Mouse (Mus musculus): ENCODE measurements around the gene Tyrobp. TPM values are rescaled to one million over a fixed set of nuclear protein-coding genes. Genes with fewer than 3 reads are reported as not detected.

Tyrobp gene
- polyA plus RNA-seq (2015; fragmentation: Nextera tagmentation; extraction: Ambion mirVana), result 55.2 and 59.9 TPM in 2 replicates

DNA sequence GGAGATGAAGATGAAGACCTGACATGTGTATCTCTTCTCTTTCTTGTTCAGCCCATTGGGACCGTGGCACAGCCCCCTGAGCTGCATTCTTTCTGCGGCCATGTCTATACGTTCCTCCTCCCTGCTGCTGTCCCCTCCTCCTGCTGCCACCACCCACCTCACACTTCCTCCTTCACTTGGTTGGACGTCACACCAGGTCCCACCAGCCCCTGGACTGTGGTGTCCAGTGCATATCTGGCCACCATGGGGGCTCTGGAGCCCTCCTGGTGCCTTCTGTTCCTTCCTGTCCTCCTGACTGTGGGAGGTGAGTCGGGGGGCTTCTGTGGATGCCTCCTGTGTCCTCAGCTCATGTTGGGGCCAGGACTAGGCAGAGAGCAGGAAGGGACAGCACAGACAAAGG lies at the start of gene Tyrobp:
Tyrobp (plus strand) TSS at position 165 of the 400 bp plus-strand sequence.
- no peaks in the 10 kb centered on the region for H3K36me3 ChIP-seq (ENCODE audit: control insufficient read depth, insufficient read depth, low read length)
- WGBS, result 63% methylated on average over 5 of the region's 5 CpGs
- H3K4me1 ChIP-seq (ENCODE audit: control insufficient read depth, insufficient read depth, low read length), result no peaks in the 10 kb centered on the region
- no peak for ATAC-seq
- H3K9me3 ChIP-seq (ENCODE audit: control insufficient read depth, low read length), result no peaks in the 10 kb centered on the region
- no peaks in the 10 kb centered on the region for H3K27me3 ChIP-seq (replicated peaks; ENCODE audit: control insufficient read depth, insufficient read depth, low read length)
- 0 out of 2 replicates have a peak within 1 kb of the TSS, but pooled peaks have one; percentile 21 for H3K9ac ChIP-seq (ENCODE audit: low read depth, low read length)
- no peak within 1 kb of the TSS for H3K27ac ChIP-seq (ENCODE audit: low read length)
- no peak within 1 kb of the TSS for H3K4me2 ChIP-seq (ENCODE audit: low read depth, low read length)
- H3K4me3 ChIP-seq (ENCODE audit: low read length), result no peak within 1 kb of the TSS

DNA sequence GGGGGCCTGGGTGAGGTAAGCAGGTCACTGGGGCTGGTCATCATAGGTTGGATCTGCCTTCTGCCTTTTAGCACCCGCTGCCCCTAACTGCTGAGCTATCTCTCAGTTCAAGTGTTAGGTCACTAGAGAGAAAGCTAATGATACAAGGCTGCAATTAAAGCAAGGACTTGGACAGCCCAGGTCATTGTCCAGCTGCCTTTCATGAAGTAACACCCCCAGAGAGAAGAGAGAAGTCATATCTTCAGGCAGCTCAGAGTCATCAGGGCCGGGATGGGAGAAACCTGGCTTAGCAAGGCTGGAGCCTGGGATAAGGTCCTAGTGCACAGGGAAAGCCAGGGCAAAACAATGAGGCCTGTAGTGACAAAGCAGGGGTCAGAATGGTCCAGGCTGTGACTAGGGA lies 46.1 kb upstream of the Tyrobp start:
- no peaks in the 10 kb centered on the region for H3K9me3 ChIP-seq (ENCODE audit: control insufficient read depth, low read length)
- H3K4me3 ChIP-seq (ENCODE audit: low read length), result no peak overlapping the region
- no peaks in the 10 kb centered on the region for H3K36me3 ChIP-seq (ENCODE audit: control insufficient read depth, insufficient read depth, low read length)
- ATAC-seq, result no peak
- no peak overlapping the region for H3K27ac ChIP-seq (ENCODE audit: low read length)
- no peak overlapping the region for H3K4me2 ChIP-seq (ENCODE audit: low read depth, low read length)
- H3K9ac ChIP-seq (ENCODE audit: low read depth, low read length), result no peak overlapping the region
- no peaks in the 10 kb centered on the region for H3K27me3 ChIP-seq (replicated peaks; ENCODE audit: control insufficient read depth, insufficient read depth, low read length)
- 65% methylated on average over 2 of the region's 2 CpGs for WGBS
- peaks cover 4% of the 10 kb centered on the region for H3K4me1 ChIP-seq (ENCODE audit: control insufficient read depth, insufficient read depth, low read length)

DNA sequence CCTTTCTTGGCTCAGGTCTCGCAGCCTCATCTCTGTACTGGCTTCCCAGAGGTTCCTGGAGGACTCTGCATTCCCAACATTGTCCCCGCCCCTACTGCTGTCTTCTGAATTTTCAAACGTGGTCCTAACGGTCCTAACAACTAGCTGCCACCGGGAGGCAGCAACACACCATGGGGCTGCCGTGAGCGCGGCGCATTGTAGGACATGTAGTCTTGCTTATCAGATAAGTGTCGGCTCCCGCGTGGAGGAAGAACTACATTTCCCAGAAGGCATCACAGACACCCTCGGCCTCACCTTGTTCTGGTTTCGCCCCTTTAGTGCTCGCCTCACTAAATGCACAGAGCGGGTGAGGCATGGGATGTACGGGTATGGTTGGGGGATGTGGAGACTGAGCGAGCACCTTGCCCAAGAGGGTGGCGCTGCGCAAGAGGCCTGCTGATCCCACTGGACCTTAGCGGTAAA lies 40.0 kb upstream of the Tyrobp start:
- peak overlapping the region; percentile 14; the same call in 1 of the 2 replicates for H3K27ac ChIP-seq (ENCODE audit: low read length)
- peak overlapping the region; percentile 62 for H3K4me3 ChIP-seq (ENCODE audit: low read length)
- H3K27me3 ChIP-seq (replicated peaks; ENCODE audit: control insufficient read depth, insufficient read depth, low read length), result no peaks in the 10 kb centered on the region
- under 1% methylated on average over 21 of the region's 21 CpGs for WGBS
- no peaks in the 10 kb centered on the region for H3K9me3 ChIP-seq (ENCODE audit: control insufficient read depth, low read length)
- ATAC-seq, result peak; percentile 99
- no peaks in the 10 kb centered on the region for H3K36me3 ChIP-seq (ENCODE audit: control insufficient read depth, insufficient read depth, low read length)
- H3K9ac ChIP-seq (ENCODE audit: low read depth, low read length), result peak overlapping the region; percentile 71
- H3K4me2 ChIP-seq (ENCODE audit: low read depth, low read length), result peak overlapping the region; percentile 78
- H3K4me1 ChIP-seq (ENCODE audit: control insufficient read depth, insufficient read depth, low read length), result no peaks in the 10 kb centered on the region; the same call in 1 of the 2 replicates

DNA sequence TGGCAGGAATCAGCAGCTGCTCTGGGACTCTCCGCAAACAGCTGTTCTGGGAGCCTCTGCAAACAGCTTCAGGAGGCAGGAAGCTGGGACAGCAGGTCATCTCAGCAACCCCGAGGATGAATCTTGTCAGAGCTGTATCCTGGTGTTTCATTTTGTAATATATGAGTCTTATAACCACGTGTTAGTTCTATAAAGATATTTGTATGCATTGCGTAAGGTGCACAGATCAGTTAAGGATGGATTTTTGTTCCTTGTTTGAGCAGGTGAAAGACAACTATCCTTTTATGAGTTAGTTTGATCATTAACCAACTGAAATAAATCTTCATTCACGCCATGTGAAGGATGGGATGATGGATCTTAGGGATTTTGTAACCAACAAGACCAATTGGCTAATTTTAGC lies 33.5 kb upstream of the Tyrobp start:
- 45% methylated on average over 5 of the region's 5 CpGs for WGBS
- no peaks in the 10 kb centered on the region for H3K9me3 ChIP-seq (ENCODE audit: control insufficient read depth, low read length)
- H3K9ac ChIP-seq (ENCODE audit: low read depth, low read length), result no peak overlapping the region
- H3K36me3 ChIP-seq (ENCODE audit: control insufficient read depth, insufficient read depth, low read length), result no peaks in the 10 kb centered on the region
- no peak overlapping the region for H3K27ac ChIP-seq (ENCODE audit: low read length)
- no peaks in the 10 kb centered on the region for H3K27me3 ChIP-seq (replicated peaks; ENCODE audit: control insufficient read depth, insufficient read depth, low read length)
- no peaks in the 10 kb centered on the region for H3K4me1 ChIP-seq (ENCODE audit: control insufficient read depth, insufficient read depth, low read length)
- H3K4me3 ChIP-seq (ENCODE audit: low read length), result no peak overlapping the region
- peak; percentile 70 for ATAC-seq
- no peak overlapping the region for H3K4me2 ChIP-seq (ENCODE audit: low read depth, low read length)

DNA sequence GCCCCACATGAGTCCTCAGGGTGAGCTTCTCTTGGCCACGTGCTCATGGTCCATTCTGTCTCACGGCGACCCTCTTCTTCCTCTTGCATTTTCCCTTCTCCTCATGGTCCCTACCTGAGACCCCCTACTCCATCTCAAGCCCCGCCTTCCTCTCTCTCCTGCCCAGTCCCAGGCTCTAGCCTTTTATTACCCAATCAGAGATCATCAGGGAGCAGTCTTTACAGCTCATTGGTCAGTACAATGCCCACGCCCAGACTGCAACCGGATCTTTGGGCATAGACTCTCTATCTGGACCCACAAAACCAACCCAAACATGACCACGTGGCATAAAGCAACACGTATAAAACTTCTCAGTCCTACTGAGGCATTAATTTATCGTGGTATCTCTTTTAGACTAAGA lies 29.5 kb upstream of the Tyrobp start:
- WGBS, result 85% methylated on average over 9 of the region's 9 CpGs
- no peaks in the 10 kb centered on the region for H3K9me3 ChIP-seq (ENCODE audit: control insufficient read depth, low read length)
- ATAC-seq, result no peak
- H3K9ac ChIP-seq (ENCODE audit: low read depth, low read length), result no peak overlapping the region
- H3K4me3 ChIP-seq (ENCODE audit: low read length), result no peak overlapping the region
- no peaks in the 10 kb centered on the region for H3K4me1 ChIP-seq (ENCODE audit: control insufficient read depth, insufficient read depth, low read length)
- H3K27ac ChIP-seq (ENCODE audit: low read length), result no peak overlapping the region
- H3K27me3 ChIP-seq (replicated peaks; ENCODE audit: control insufficient read depth, insufficient read depth, low read length), result no peaks in the 10 kb centered on the region
- no peak overlapping the region for H3K4me2 ChIP-seq (ENCODE audit: low read depth, low read length)
- H3K36me3 ChIP-seq (ENCODE audit: control insufficient read depth, insufficient read depth, low read length), result no peaks in the 10 kb centered on the region

DNA sequence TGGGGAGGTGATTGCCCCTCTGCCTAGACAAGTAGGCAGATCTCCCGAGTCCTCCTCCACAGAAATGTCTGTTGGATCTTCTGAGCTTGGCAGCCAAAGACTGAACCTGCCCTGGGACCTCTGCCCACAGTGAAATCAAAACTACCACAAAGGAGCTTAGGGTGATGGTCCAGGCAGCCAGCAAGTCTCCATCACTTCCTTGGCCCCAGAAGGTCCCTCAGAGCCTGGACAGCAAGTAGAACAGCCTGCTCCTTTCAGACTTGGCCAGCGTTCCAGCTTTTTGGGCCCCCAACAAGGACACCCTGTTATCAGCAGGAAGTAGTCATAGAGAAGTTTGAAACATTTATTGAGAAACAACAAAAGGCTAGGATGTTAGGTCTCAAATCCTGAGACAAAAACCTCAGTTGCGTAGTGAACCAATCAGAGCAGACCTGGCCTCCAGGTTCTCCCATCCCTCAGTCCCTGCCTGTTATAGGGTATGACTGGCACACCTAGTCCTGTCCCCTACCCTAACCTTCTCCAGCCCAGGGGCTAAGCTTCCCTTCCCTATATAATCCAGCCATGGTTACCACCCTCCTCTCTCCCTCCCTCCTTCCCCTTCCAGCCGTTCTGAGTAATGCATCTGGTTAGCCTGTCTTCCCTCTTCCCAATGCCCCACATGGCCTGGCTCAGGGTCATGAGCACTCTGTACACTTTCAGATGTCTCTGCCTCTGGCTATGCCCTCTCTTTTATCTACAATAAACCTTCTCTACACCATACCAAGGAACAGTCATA lies 20.6 kb upstream of the Tyrobp start:
- Histone ChIP-seq H3K4me2 (ENCODE audit: low read depth, low read length) (no peak overlapping the region), H3K9me3 (ENCODE audit: control insufficient read depth, low read length) (no peaks in the 10 kb centered on the region), H3K27ac (ENCODE audit: low read length) (no peak overlapping the region), H3K36me3 (ENCODE audit: control insufficient read depth, insufficient read depth, low read length) (no peaks in the 10 kb centered on the region), H3K4me3 (ENCODE audit: low read length) (no peak overlapping the region), H3K4me1 (ENCODE audit: control insufficient read depth, insufficient read depth, low read length) (no peaks in the 10 kb centered on the region), H3K27me3 (replicated peaks; ENCODE audit: control insufficient read depth, insufficient read depth, low read length) (no peaks in the 10 kb centered on the region), H3K9ac (ENCODE audit: low read depth, low read length) (no peak overlapping the region)
- no peak for ATAC-seq
- 66% methylated on average over 4 of the region's 4 CpGs for WGBS

DNA sequence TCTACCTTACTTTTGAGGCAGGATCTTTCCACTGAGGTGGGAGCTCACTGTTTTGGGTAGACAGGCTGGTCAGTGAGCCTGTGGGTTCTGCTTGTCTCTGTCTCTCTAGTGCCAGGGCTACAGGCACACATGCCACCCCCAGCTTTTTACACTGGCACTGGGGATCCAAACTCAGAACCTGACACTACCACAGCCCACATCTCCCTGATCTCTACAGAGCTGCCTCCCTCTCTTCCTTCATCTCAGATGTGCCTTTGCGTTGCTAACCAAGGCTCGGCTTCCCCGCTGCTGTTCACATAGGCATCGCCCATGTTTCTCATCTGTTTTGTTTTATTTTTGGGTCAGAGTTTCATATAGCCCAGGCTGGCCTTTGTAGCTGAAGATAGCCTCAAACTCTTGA lies 19.9 kb upstream of the Tyrobp start:
- Histone ChIP-seq H3K36me3 (ENCODE audit: control insufficient read depth, insufficient read depth, low read length) (no peaks in the 10 kb centered on the region), H3K4me2 (ENCODE audit: low read depth, low read length) (no peak overlapping the region), H3K27me3 (replicated peaks; ENCODE audit: control insufficient read depth, insufficient read depth, low read length) (no peaks in the 10 kb centered on the region), H3K4me3 (ENCODE audit: low read length) (no peak overlapping the region), H3K9ac (ENCODE audit: low read depth, low read length) (no peak overlapping the region), H3K9me3 (ENCODE audit: control insufficient read depth, low read length) (no peaks in the 10 kb centered on the region), H3K4me1 (ENCODE audit: control insufficient read depth, insufficient read depth, low read length) (no peaks in the 10 kb centered on the region), H3K27ac (ENCODE audit: low read length) (peak overlapping the region; percentile 24; the same call in 1 of the 2 replicates)
- WGBS, result 81% methylated on average over 4 of the region's 4 CpGs
- ATAC-seq, result no peak

DNA sequence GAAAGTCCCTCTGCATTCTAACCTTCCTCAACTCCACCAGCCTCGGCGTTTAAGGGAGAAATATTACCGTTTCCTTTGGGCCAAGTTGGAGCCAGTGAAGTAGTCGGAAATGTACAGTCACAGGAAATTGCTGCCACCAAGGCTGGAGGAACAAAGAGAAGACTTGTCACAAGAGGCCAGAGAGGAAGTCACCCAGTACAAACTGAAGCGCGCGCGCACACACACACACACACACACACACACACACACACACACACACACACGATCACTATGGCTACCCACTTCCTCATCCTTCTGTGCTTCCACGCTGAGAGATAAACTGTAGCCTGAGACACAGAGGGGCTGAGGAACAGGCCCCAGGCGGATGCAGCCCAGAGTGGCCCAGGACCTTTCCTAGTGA lies 19.2 kb upstream of the Tyrobp start:
- no peaks in the 10 kb centered on the region for H3K27me3 ChIP-seq (replicated peaks; ENCODE audit: control insufficient read depth, insufficient read depth, low read length)
- no peak overlapping the region for H3K4me2 ChIP-seq (ENCODE audit: low read depth, low read length)
- H3K9ac ChIP-seq (ENCODE audit: low read depth, low read length), result no peak overlapping the region
- 58% methylated on average over 11 of the region's 11 CpGs for WGBS
- ATAC-seq, result no peak
- no peaks in the 10 kb centered on the region for H3K36me3 ChIP-seq (ENCODE audit: control insufficient read depth, insufficient read depth, low read length)
- peak overlapping the region; percentile 24; the same call in 1 of the 2 replicates for H3K27ac ChIP-seq (ENCODE audit: low read length)
- no peak overlapping the region for H3K4me3 ChIP-seq (ENCODE audit: low read length)
- no peaks in the 10 kb centered on the region for H3K9me3 ChIP-seq (ENCODE audit: control insufficient read depth, low read length)
- H3K4me1 ChIP-seq (ENCODE audit: control insufficient read depth, insufficient read depth, low read length), result no peaks in the 10 kb centered on the region

DNA sequence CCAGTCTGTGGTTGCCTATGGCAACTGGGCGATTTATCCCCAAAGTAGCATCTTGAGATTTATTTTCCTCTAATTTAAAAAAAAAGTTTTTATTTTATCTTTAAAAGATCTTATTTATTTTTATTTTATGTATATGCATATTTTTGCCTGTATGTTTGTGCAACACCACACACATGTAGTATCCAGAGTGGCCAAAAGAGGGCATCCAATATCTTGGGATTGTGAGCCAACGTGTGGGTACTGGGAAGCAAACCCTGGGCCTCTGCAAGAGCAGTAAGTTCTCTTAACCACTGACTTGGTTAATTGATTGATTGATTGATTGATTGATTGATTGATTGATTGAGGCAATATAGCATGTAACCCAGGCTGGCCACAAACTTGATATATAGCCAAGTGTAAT lies 18.7 kb upstream of the Tyrobp start:
- Histone ChIP-seq H3K36me3 (ENCODE audit: control insufficient read depth, insufficient read depth, low read length) (no peaks in the 10 kb centered on the region), H3K4me1 (ENCODE audit: control insufficient read depth, insufficient read depth, low read length) (0 out of 2 replicates have a peak, but pooled peaks cover 2% of the 10 kb centered on the region), H3K9ac (ENCODE audit: low read depth, low read length) (no peak overlapping the region), H3K4me3 (ENCODE audit: low read length) (no peak overlapping the region), H3K27me3 (replicated peaks; ENCODE audit: control insufficient read depth, insufficient read depth, low read length) (no peaks in the 10 kb centered on the region), H3K4me2 (ENCODE audit: low read depth, low read length) (no peak overlapping the region), H3K9me3 (ENCODE audit: control insufficient read depth, low read length) (no peaks in the 10 kb centered on the region), H3K27ac (ENCODE audit: low read length) (no peak overlapping the region)
- WGBS, result 37% methylated on average over 2 of the region's 2 CpGs
- ATAC-seq, result no peak

Data from intestine, embryonic 16.5 days (tissue).